28 mouse cellular contexts compared by ENCODE assay signal in the genomic region with DNA sequence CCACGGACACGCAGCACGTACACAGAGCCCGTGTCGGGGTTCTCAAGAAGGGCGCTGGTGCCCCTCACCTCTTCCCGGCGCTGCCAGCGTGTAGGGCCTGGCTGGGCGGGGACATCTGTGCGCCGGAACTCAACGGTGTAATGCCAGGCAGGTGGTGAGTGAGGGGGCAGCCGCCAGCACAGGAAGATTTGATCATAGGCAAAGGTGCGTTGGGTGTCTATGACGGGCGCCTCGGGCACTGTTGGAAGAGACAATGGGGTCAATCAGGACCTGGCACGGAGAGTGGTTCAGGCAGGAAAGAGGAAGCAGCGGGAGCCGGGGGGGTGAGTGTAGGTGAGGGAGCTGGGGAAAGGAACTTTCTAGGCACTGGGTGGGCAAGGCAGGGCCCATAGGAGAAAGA. TPM values are rescaled to one million over a fixed set of nuclear protein-coding genes. Genes with fewer than 3 reads are reported as not detected.
DNase-seq lines count a peak whose midpoint lies in the region; ATAC-seq and TF ChIP-seq lines count a peak whose summit lies in the region.
"Had no signal": no experiment of that assay in that cellular context is flagged by ENCODE, and none has a peak within 500 bp of the region (broad histone marks: within the 10 kb centered on the region; RNA-seq: fewer than 3 reads in every experiment).

No protein-coding gene starts in this region.

- H3K9me3 ChIP-seq in midbrain, embryonic 10.5 days (replicated peaks) = no peaks in the 10 kb centered on the region
- H3K9me3 ChIP-seq in midbrain, embryonic 14.5 days (ENCODE audit: control insufficient read depth, low read length) = no peaks in the 10 kb centered on the region
- H3K9me3 ChIP-seq in ES-Bruce4 (replicated peaks; ENCODE audit: control insufficient read depth, insufficient read depth, low read length, poor library complexity, severe bottlenecking) = no peaks in the 10 kb centered on the region
- H3K9me3 ChIP-seq in stomach, postnatal 0 days (ENCODE audit: control insufficient read depth, low read length) = no peaks in the 10 kb centered on the region
- H3K9me3 ChIP-seq: embryonic facial prominence, embryonic 12.5 days; embryonic facial prominence, embryonic 15.5 days; G1E; heart, embryonic 12.5 days; heart, embryonic 15.5 days; hindbrain, embryonic 15.5 days had no signal

- peaks cover 7% of the 10 kb centered on the region for H3K4me1 ChIP-seq in midbrain, embryonic 10.5 days
- peaks cover 4% of the 10 kb centered on the region; the same call in 1 of the 2 replicates for H3K4me1 ChIP-seq in midbrain, embryonic 14.5 days (ENCODE audit: control insufficient read depth, insufficient read depth, low read length)
- H3K4me1 ChIP-seq in ES-Bruce4 (ENCODE audit: control insufficient read depth, insufficient read depth, low read length) = no peaks in the 10 kb centered on the region
- H3K4me1 ChIP-seq in stomach, postnatal 0 days (replicated peaks; ENCODE audit: control insufficient read depth, insufficient read depth) = no peaks in the 10 kb centered on the region
- H3K4me1 ChIP-seq: embryonic facial prominence, embryonic 12.5 days had no signal

- ATAC-seq in midbrain, embryonic 14.5 days (ENCODE audit: low FRiP score, low TSS enrichment) = no peak
- no peak for ATAC-seq in stomach, postnatal 0 days (ENCODE audit: low FRiP score, low TSS enrichment)
- ATAC-seq: forebrain, embryonic 14.5 days; forebrain, postnatal 0 days; Patski had no signal

- H3K9ac ChIP-seq in midbrain, embryonic 14.5 days (replicated peaks; ENCODE audit: low read length) = no peak overlapping the region
- H3K9ac ChIP-seq in ES-Bruce4 (ENCODE audit: low read depth, poor library complexity, severe bottlenecking) = no peak overlapping the region
- no peak overlapping the region for H3K9ac ChIP-seq in stomach, postnatal 0 days (ENCODE audit: low read length)
- H3K9ac ChIP-seq: embryonic facial prominence, embryonic 12.5 days; embryonic facial prominence, embryonic 15.5 days; forebrain, postnatal 0 days; heart, embryonic 12.5 days; heart, embryonic 15.5 days; hindbrain, embryonic 15.5 days had no signal

- TF ChIP-seq EP300 in ES-Bruce4 (IDR thresholded peaks at IDR 0.05; ENCODE audit: insufficient read depth, low read depth, low read length) = no peak
- TF ChIP-seq EP300 in stomach, postnatal 0 days (optimal IDR thresholded peaks at IDR 0.05) = no peak

- WGBS in midbrain, embryonic 10.5 days = 95% methylated on average over 21 of the region's 21 CpGs
- WGBS in midbrain, embryonic 14.5 days = 95% methylated on average over 21 of the region's 21 CpGs
- WGBS in stomach, postnatal 0 days = 78% methylated on average over 21 of the region's 21 CpGs

- H3K36me3 ChIP-seq in midbrain, embryonic 10.5 days = peaks cover 60% of the 10 kb centered on the region
- peaks cover 100% of the 10 kb centered on the region for H3K36me3 ChIP-seq in midbrain, embryonic 14.5 days (ENCODE audit: control insufficient read depth, insufficient read depth, low read length)
- H3K36me3 ChIP-seq in ES-Bruce4 (ENCODE audit: control insufficient read depth, insufficient read depth, low read length, poor library complexity, severe bottlenecking) = no peaks in the 10 kb centered on the region; the same call in 1 of the 2 replicates
- no peaks in the 10 kb centered on the region for H3K36me3 ChIP-seq in stomach, postnatal 0 days (ENCODE audit: control insufficient read depth, insufficient read depth, low read length)
- H3K36me3 ChIP-seq: G1E; heart, embryonic 15.5 days had no signal

- no peak for TF ChIP-seq CTCF in ES-Bruce4 (IDR thresholded peaks at IDR 0.05; ENCODE audit: low read depth, low read length)
- no peak for TF ChIP-seq CTCF in stomach, postnatal 0 days (IDR thresholded peaks at IDR 0.05; ENCODE audit: low read depth)

- intact Hi-C loops in heart, postnatal 14 days (cut with DNase I) = no loop called here

- no peak for TF ChIP-seq POLR2A in ES-Bruce4 (IDR thresholded peaks at IDR 0.05; ENCODE audit: insufficient read depth, low read length)

- DNase-seq in heart, adult 11 months = peak; percentile 92
- no peak for DNase-seq in heart, postnatal 14 days
- no peak for DNase-seq in midbrain, embryonic 10.5 days (ENCODE audit: low spot score)
- no peak for DNase-seq in midbrain, embryonic 14.5 days
- DNase-seq in stomach, postnatal 0 days (ENCODE audit: low spot score) = peak; percentile 55
- DNase-seq in ovary, adult 18-20 months (ENCODE audit: low spot score) = no peak
- DNase-seq: adrenal gland, postnatal 10 days; adrenal gland, postnatal 36 days; B cell, adult 2 months; cerebellum, adult 18-20 months; cerebellum, postnatal 10 days; cerebellum, postnatal 36 days; forebrain, postnatal 0 days; gastrocnemius, adult 2 months; gastrocnemius, postnatal 14 days; heart, adult 18-20 months; heart, postnatal 10 days; heart, postnatal 4 days had no signal

- H3K4me2 ChIP-seq in midbrain, embryonic 14.5 days (ENCODE audit: low read length) = no peak overlapping the region
- no peak overlapping the region for H3K4me2 ChIP-seq in stomach, postnatal 0 days (replicated peaks; ENCODE audit: low read depth)
- H3K4me2 ChIP-seq: embryonic facial prominence, embryonic 12.5 days; embryonic facial prominence, embryonic 15.5 days; heart, embryonic 12.5 days; heart, embryonic 15.5 days; hindbrain, embryonic 15.5 days had no signal

- no peak overlapping the region for H3K4me3 ChIP-seq in midbrain, embryonic 10.5 days
- no peak overlapping the region for H3K4me3 ChIP-seq in midbrain, embryonic 14.5 days (replicated peaks; ENCODE audit: low read depth, low read length)
- H3K4me3 ChIP-seq in ES-Bruce4 (ENCODE audit: low read depth, low read length) = peak overlapping the region; percentile 2; the same call in 1 of the 2 replicates
- no peak overlapping the region for H3K4me3 ChIP-seq in stomach, postnatal 0 days (ENCODE audit: low read depth, low read length)
- H3K4me3 ChIP-seq: embryonic facial prominence, embryonic 12.5 days; embryonic facial prominence, embryonic 15.5 days; gastrocnemius, adult 2 months; heart, embryonic 12.5 days; heart, embryonic 15.5 days; hindbrain, embryonic 15.5 days had no signal

- peak overlapping the region; percentile 42 for H3K27ac ChIP-seq in midbrain, embryonic 10.5 days (replicated peaks)
- no peak overlapping the region for H3K27ac ChIP-seq in midbrain, embryonic 14.5 days (replicated peaks; ENCODE audit: low read depth, low read length)
- H3K27ac ChIP-seq in ES-Bruce4 (ENCODE audit: insufficient read depth, low read length) = no peak overlapping the region
- no peak overlapping the region for H3K27ac ChIP-seq in stomach, postnatal 0 days (replicated peaks)
- H3K27ac ChIP-seq: embryonic facial prominence, embryonic 12.5 days; embryonic facial prominence, embryonic 15.5 days; gastrocnemius, adult 2 months; heart, embryonic 15.5 days; hindbrain, embryonic 15.5 days had no signal

- H3K27me3 ChIP-seq in midbrain, embryonic 10.5 days (ENCODE audit: low read depth, poor library complexity, severe bottlenecking) = no peaks in the 10 kb centered on the region; the same call in 1 of the 2 replicates
- no peaks in the 10 kb centered on the region for H3K27me3 ChIP-seq in midbrain, embryonic 14.5 days (ENCODE audit: control insufficient read depth, insufficient read depth, low read length)
- no peaks in the 10 kb centered on the region for H3K27me3 ChIP-seq in ES-Bruce4 (ENCODE audit: control insufficient read depth, insufficient read depth, low read length, poor library complexity, severe bottlenecking)
- H3K27me3 ChIP-seq in stomach, postnatal 0 days (ENCODE audit: control insufficient read depth, insufficient read depth, low read length) = no peaks in the 10 kb centered on the region
- H3K27me3 ChIP-seq: CH12.LX; embryonic facial prominence, embryonic 12.5 days; embryonic facial prominence, embryonic 15.5 days; hindbrain, embryonic 15.5 days; Patski had no signal

RNA-seq across cellular contexts. Expression of a gene that starts 8.1 kb away (rescaled TPM):
- 10 to 100 TPM; 71.9 to 72.8 TPM for total RNA-seq in heart, postnatal 14 days (2021)
- polyA plus RNA-seq in midbrain, embryonic 10.5 days (2016; fragmentation: Nextera tagmentation; extraction: Ambion mirVana) = 268 and 282 TPM in 2 replicates
- 199 and 237 TPM in 2 replicates for polyA plus RNA-seq in midbrain, embryonic 14.5 days (2014; fragmentation: Nextera tagmentation; extraction: Ambion mirVana)
- polyA plus RNA-seq in ES-Bruce4 (2011; ENCODE audit: insufficient read depth, insufficient read length, low read depth, missing spikeins) = 163 and 164 TPM in 2 replicates
- 266 and 314 TPM in 2 replicates for polyA plus RNA-seq in stomach, postnatal 0 days (2015; fragmentation: Nextera tagmentation; extraction: Ambion mirVana)

RNA-seq across cellular contexts. Expression of a gene that starts 8.4 kb away (rescaled TPM):
- under 1 TPM; 0.68 to 0.76 TPM for total RNA-seq in heart, postnatal 14 days (2021)
- polyA plus RNA-seq in midbrain, embryonic 10.5 days (2016; fragmentation: Nextera tagmentation; extraction: Ambion mirVana) = 5.7 and 11.5 TPM in 2 replicates
- polyA plus RNA-seq in midbrain, embryonic 14.5 days (2014; fragmentation: Nextera tagmentation; extraction: Ambion mirVana) = 63.4 and 71.8 TPM in 2 replicates
- polyA plus RNA-seq in ES-Bruce4 (2011; ENCODE audit: insufficient read depth, insufficient read length, low read depth, missing spikeins) = 5.7 and 7.1 TPM in 2 replicates
- 2.7 and 3.3 TPM in 2 replicates for polyA plus RNA-seq in stomach, postnatal 0 days (2015; fragmentation: Nextera tagmentation; extraction: Ambion mirVana)

RNA-seq across cellular contexts. Expression of a gene that starts 8.8 kb away (rescaled TPM):
- under 1 TPM; 0.22 to 0.98 TPM for total RNA-seq in heart, postnatal 14 days (2021)
- polyA plus RNA-seq in midbrain, embryonic 10.5 days (2016; fragmentation: Nextera tagmentation; extraction: Ambion mirVana) = 1.8 and 3.4 TPM in 2 replicates
- polyA plus RNA-seq in midbrain, embryonic 14.5 days (2014; fragmentation: Nextera tagmentation; extraction: Ambion mirVana) = 2.1 and 2.4 TPM in 2 replicates
- polyA plus RNA-seq in ES-Bruce4 (2011; ENCODE audit: insufficient read depth, insufficient read length, low read depth, missing spikeins) = 1.5 and 1.6 TPM in 2 replicates
- 212 and 255 TPM in 2 replicates for polyA plus RNA-seq in stomach, postnatal 0 days (2015; fragmentation: Nextera tagmentation; extraction: Ambion mirVana)
- polyA plus RNA-seq: G1E; heart, embryonic 12.5 days had no signal

RNA-seq across cellular contexts. Expression of a gene that starts 10.8 kb away (rescaled TPM):
- 10 to 100 TPM; 64.8 to 69.8 TPM for total RNA-seq in heart, postnatal 14 days (2021)
- 238 TPM in 2 replicates for polyA plus RNA-seq in midbrain, embryonic 10.5 days (2016; fragmentation: Nextera tagmentation; extraction: Ambion mirVana)
- polyA plus RNA-seq in midbrain, embryonic 14.5 days (2014; fragmentation: Nextera tagmentation; extraction: Ambion mirVana) = 144 and 151 TPM in 2 replicates
- 136 and 143 TPM in 2 replicates for polyA plus RNA-seq in ES-Bruce4 (2011; ENCODE audit: insufficient read depth, insufficient read length, low read depth, missing spikeins)
- 129 and 133 TPM in 2 replicates for polyA plus RNA-seq in stomach, postnatal 0 days (2015; fragmentation: Nextera tagmentation; extraction: Ambion mirVana)

RNA-seq across cellular contexts. Expression of a gene that starts 21.5 kb away (rescaled TPM):
- 10 to 100 TPM; 47.6 to 58.7 TPM for total RNA-seq in heart, postnatal 14 days (2021)
- polyA plus RNA-seq in midbrain, embryonic 10.5 days (2016; fragmentation: Nextera tagmentation; extraction: Ambion mirVana) = 94.9 and 101 TPM in 2 replicates
- 71.6 and 84.1 TPM in 2 replicates for polyA plus RNA-seq in midbrain, embryonic 14.5 days (2014; fragmentation: Nextera tagmentation; extraction: Ambion mirVana)
- polyA plus RNA-seq in ES-Bruce4 (2011; ENCODE audit: insufficient read depth, insufficient read length, low read depth, missing spikeins) = 36.7 and 59.9 TPM in 2 replicates
- 140 and 152 TPM in 2 replicates for polyA plus RNA-seq in stomach, postnatal 0 days (2015; fragmentation: Nextera tagmentation; extraction: Ambion mirVana)

Comparison
In these comparisons a context has a peak if more than half of its experiments do, and no peak if none do; other contexts are left out.
1. DNase-seq: peak in heart, adult 11 months (single experiment) and stomach, postnatal 0 days (single experiment); none in heart, postnatal 14 days (0 of 2), midbrain, embryonic 10.5 days (single experiment), midbrain, embryonic 14.5 days (single experiment) and ovary, adult 18-20 months (single experiment).
2. RNA of a gene that starts 8.8 kb away (polyA plus RNA-seq): 212 to 255 TPM in stomach, postnatal 0 days; 2.1 to 2.4 TPM in midbrain, embryonic 14.5 days, 1.8 to 3.4 TPM in midbrain, embryonic 10.5 days and 1.5 to 1.6 TPM in ES-Bruce4; every median in the first group is over 10 times any median in the second.